Comparison of ENCODE assay signal across 9 mouse cellular contexts in the genomic region with DNA sequence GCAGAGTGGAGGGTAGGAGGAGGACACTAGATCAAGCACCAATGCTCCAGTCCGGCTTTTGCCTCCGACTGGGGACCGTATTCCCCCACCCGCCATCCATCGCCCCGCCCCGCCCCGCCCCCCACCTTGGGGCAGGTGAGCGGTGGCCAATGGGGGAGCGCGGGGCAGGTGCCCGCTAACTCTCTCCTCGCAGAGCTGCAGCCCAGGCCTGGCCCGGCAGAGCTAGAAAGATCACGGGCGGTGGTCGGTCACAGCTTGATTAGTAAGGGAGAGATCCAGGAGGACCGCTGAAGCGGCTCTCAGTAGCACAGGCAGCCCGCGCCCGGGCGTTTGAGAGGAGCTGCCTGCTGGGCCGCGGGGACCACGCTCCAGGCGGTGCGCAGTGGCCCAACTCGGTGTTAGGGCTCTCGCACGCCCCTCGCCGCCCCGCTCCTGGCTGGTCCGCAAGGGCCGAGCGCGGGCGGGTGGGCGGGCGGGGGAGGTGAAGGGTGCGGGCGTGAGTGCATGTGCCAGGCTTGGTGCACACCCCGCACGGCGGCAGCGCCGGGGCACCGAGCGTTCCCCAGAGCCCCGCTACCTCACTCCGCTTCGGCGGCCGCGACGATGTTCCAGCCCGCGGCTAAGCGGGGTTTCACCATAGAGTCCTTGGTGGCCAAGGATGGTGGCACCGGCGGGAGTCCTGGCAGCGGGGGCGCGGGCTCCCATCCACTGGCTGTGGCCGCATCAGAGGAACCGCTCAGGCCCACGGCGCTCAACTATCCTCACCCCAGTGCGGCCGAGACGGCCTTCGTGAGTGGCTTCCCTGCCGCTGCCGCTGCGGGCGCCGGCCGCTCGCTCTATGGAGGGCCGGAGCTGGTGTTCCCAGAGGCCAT. TPM values are rescaled to one million over a fixed set of nuclear protein-coding genes. Genes with fewer than 3 reads are reported as not detected.
DNase-seq lines count a peak whose midpoint lies in the region; ATAC-seq and TF ChIP-seq lines count a peak whose summit lies in the region.
"Had no signal": no experiment of that assay in that cellular context is flagged by ENCODE, and none has a peak within 500 bp of the region (broad histone marks: within the 10 kb centered on the region; RNA-seq: fewer than 3 reads in every experiment).

A gene (plus strand): TSS at position 99 of the 872 bp plus-strand sequence.

- H3K27me3 ChIP-seq in heart, embryonic 13.5 days (replicated peaks): peaks cover 98% of the 10 kb centered on the region
- H3K27me3 ChIP-seq in forebrain, embryonic 12.5 days: peaks cover 82% of the 10 kb centered on the region
- no peaks in the 10 kb centered on the region for H3K27me3 ChIP-seq in kidney, adult 2 months (replicated peaks; ENCODE audit: control insufficient read depth, insufficient read depth, low read length)
- H3K27me3 ChIP-seq in limb, embryonic 11.5 days (ENCODE audit: control insufficient read depth, insufficient read depth, low read length): peaks cover 77% of the 10 kb centered on the region
- peaks cover 90% of the 10 kb centered on the region for H3K27me3 ChIP-seq in midbrain, embryonic 13.5 days

- H3K4me2 ChIP-seq in heart, embryonic 13.5 days: peak within 1 kb of the TSS; percentile 76
- H3K4me2 ChIP-seq in forebrain, embryonic 12.5 days: peak within 1 kb of the TSS; percentile 93
- peak within 1 kb of the TSS; percentile 53 for H3K4me2 ChIP-seq in limb, embryonic 11.5 days (ENCODE audit: low read depth, severe bottlenecking)
- peak within 1 kb of the TSS; percentile 83 for H3K4me2 ChIP-seq in midbrain, embryonic 13.5 days (replicated peaks)

- TF ChIP-seq CTCF in kidney, adult 2 months (conservative IDR thresholded peaks at IDR 0.05; ENCODE audit: insufficient read depth, insufficient read length, low read depth, low read length): no peak

- H3K4me1 ChIP-seq in heart, embryonic 13.5 days: peaks cover 39% of the 10 kb centered on the region
- H3K4me1 ChIP-seq in forebrain, embryonic 12.5 days: peaks cover 47% of the 10 kb centered on the region
- 0 out of 2 replicates have a peak, but pooled peaks cover 3% of the 10 kb centered on the region for H3K4me1 ChIP-seq in kidney, adult 2 months (ENCODE audit: control insufficient read depth, insufficient read depth, low read length)
- peaks cover 14% of the 10 kb centered on the region for H3K4me1 ChIP-seq in limb, embryonic 11.5 days (ENCODE audit: control insufficient read depth, insufficient read depth, low read length)
- peaks cover 47% of the 10 kb centered on the region for H3K4me1 ChIP-seq in midbrain, embryonic 13.5 days (replicated peaks)

- no peak for TF ChIP-seq POLR2A in kidney, adult 2 months (IDR thresholded peaks at IDR 0.05; ENCODE audit: low read depth, low read length)

- no peaks in the 10 kb centered on the region for H3K9me3 ChIP-seq in heart, embryonic 13.5 days
- H3K9me3 ChIP-seq in forebrain, embryonic 12.5 days: no peaks in the 10 kb centered on the region
- H3K9me3 ChIP-seq in limb, embryonic 11.5 days (ENCODE audit: control insufficient read depth, low read length): no peaks in the 10 kb centered on the region
- H3K9me3 ChIP-seq in midbrain, embryonic 13.5 days: no peaks in the 10 kb centered on the region

- under 1% methylated on average over 76 of the region's 81 CpGs for WGBS in heart, embryonic 13.5 days
- whole genome bisulfite sequencing in forebrain, embryonic 12.5 days: under 1% methylated on average over 70 of the region's 81 CpGs
- under 1% methylated on average over 80 of the region's 81 CpGs for WGBS in kidney, adult 2 months
- under 1% methylated on average over 69 of the region's 81 CpGs for WGBS in limb, embryonic 11.5 days
- WGBS in midbrain, embryonic 13.5 days: under 1% methylated on average over 77 of the region's 81 CpGs

- H3K9ac ChIP-seq in heart, embryonic 13.5 days: peak within 1 kb of the TSS; percentile 70
- H3K9ac ChIP-seq in forebrain, embryonic 12.5 days: peak within 1 kb of the TSS; percentile 88
- no peak within 1 kb of the TSS for H3K9ac ChIP-seq in limb, embryonic 11.5 days (ENCODE audit: low read length)
- peak within 1 kb of the TSS; percentile 40 for H3K9ac ChIP-seq in midbrain, embryonic 13.5 days (replicated peaks)

- H3K36me3 ChIP-seq in heart, embryonic 13.5 days: no peaks in the 10 kb centered on the region
- no peaks in the 10 kb centered on the region; the same call in 1 of the 2 replicates for H3K36me3 ChIP-seq in forebrain, embryonic 12.5 days (replicated peaks)
- no peaks in the 10 kb centered on the region for H3K36me3 ChIP-seq in kidney, adult 2 months (ENCODE audit: control insufficient read depth, insufficient read depth, low read length)
- H3K36me3 ChIP-seq in limb, embryonic 11.5 days (ENCODE audit: control insufficient read depth, insufficient read depth, low read length): no peaks in the 10 kb centered on the region
- H3K36me3 ChIP-seq in midbrain, embryonic 13.5 days: no peaks in the 10 kb centered on the region

- H3K27ac ChIP-seq in heart, embryonic 13.5 days (replicated peaks): no peak within 1 kb of the TSS
- H3K27ac ChIP-seq in forebrain, embryonic 12.5 days: peak within 1 kb of the TSS; percentile 93
- H3K27ac ChIP-seq in kidney, adult 2 months (ENCODE audit: insufficient read depth, low read depth, low read length): peak within 1 kb of the TSS; percentile 29
- no peak within 1 kb of the TSS for H3K27ac ChIP-seq in limb, embryonic 11.5 days (replicated peaks; ENCODE audit: low read depth, low read length)
- H3K27ac ChIP-seq in midbrain, embryonic 13.5 days: no peak within 1 kb of the TSS

- H3K4me3 ChIP-seq in heart, embryonic 13.5 days: peak within 1 kb of the TSS; percentile 51
- H3K4me3 ChIP-seq in forebrain, embryonic 12.5 days (replicated peaks): peak within 1 kb of the TSS; percentile 74
- peak within 1 kb of the TSS; percentile 61 for H3K4me3 ChIP-seq in kidney, adult 2 months (ENCODE audit: insufficient read depth, low read depth, low read length)
- peak within 1 kb of the TSS; percentile 32 for H3K4me3 ChIP-seq in limb, embryonic 11.5 days (ENCODE audit: low read depth, low read length)
- H3K4me3 ChIP-seq in midbrain, embryonic 13.5 days (replicated peaks): peak within 1 kb of the TSS; percentile 38

- ATAC-seq in heart, embryonic 13.5 days (ENCODE audit: extremely low read depth, insufficient number of reproducible peaks, low FRiP score, low TSS enrichment): 0 out of 2 replicates have a peak, but pooled peaks have one; percentile 11
- peak; percentile 82 for ATAC-seq in forebrain, embryonic 12.5 days (ENCODE audit: low FRiP score)
- peak; percentile 69 for ATAC-seq in limb, embryonic 11.5 days (ENCODE audit: insufficient number of reproducible peaks, low FRiP score, low TSS enrichment, low read depth)
- ATAC-seq in midbrain, embryonic 13.5 days: peak; percentile 73
- ATAC-seq in inflammation-experienced regulatory T-cells, adult 6 months: no peak
- ATAC-seq: Patski had no signal

- DNase-seq in heart, adult 9 months (ENCODE audit: low spot score in 2 of 2): no peak
- peak; percentile 92 for DNase-seq in kidney, adult 2 months
- peak; percentile 73 for DNase-seq in limb, embryonic 11.5 days (ENCODE audit: low spot score)
- no peak for DNase-seq in urinary bladder, postnatal 25 days (ENCODE audit: low spot score)

RNA-seq across cellular contexts. Expression of the gene that starts here (rescaled TPM):
- polyA plus RNA-seq in heart, embryonic 13.5 days (2015; fragmentation: Nextera tagmentation; extraction: Ambion mirVana): 0.11 TPM in 1 of 2 replicates, not detected in the other
- 71.6 and 89.0 TPM in 2 replicates for polyA plus RNA-seq in forebrain, embryonic 12.5 days (2016; fragmentation: Nextera tagmentation; extraction: Ambion mirVana)
- 62.8 and 79.7 TPM in 2 replicates for polyA plus RNA-seq in kidney, adult 2 months (2012; rRNA removed)
- polyA plus RNA-seq in limb, embryonic 11.5 days (2014; fragmentation: Nextera tagmentation; extraction: Ambion mirVana): 0.34 and 1.4 TPM in 2 replicates
- polyA plus RNA-seq in midbrain, embryonic 13.5 days (2015; fragmentation: Nextera tagmentation; extraction: Ambion mirVana): 1.8 and 7.2 TPM in 2 replicates
- not detected for polyA plus RNA-seq in inflammation-experienced regulatory T-cells, adult 6 months (2017; shearing (Covaris generic))
- polyA plus RNA-seq: Patski had no signal

Comparison
In these comparisons a context has a peak if more than half of its experiments do, and no peak if none do; other contexts are left out.
1. Peak in ATAC-seq, H3K4me3 ChIP-seq, H3K9ac ChIP-seq and H3K4me2 ChIP-seq in heart, embryonic 13.5 days; RNA of the gene not detected or under 1 TPM.
2. H3K27ac ChIP-seq: peak in forebrain, embryonic 12.5 days (single experiment) and kidney, adult 2 months (single experiment); none in heart, embryonic 13.5 days (single experiment), limb, embryonic 11.5 days (single experiment) and midbrain, embryonic 13.5 days (single experiment).
3. DNase-seq: peak in kidney, adult 2 months (single experiment) and limb, embryonic 11.5 days (single experiment); none in heart, adult 9 months (0 of 2) and urinary bladder, postnatal 25 days (single experiment).
4. Peak in every context shown above with its lines, with median percentiles within 50 percentile points of each other: H3K4me2 ChIP-seq and H3K4me3 ChIP-seq.